Mouse (Mus musculus) urinary bladder, adult 18-20 months (tissue): ENCODE measurements around the gene Apobec3.
"Not testable (repeated sequence)": the region's sequence is repeated elsewhere in the genome, so short reads cannot be mapped to it uniquely, and the experiment has no call there.

Experiments
- DNase-seq, 2 experiments: peaks; one replicate each; pipeline ENCODE4 v3.0.0; 2022; ENCODE audit warnings: low spot score in 2 of 2, mixed read lengths in 2 of 2

Gene Apobec3

GRCm38 (mm10) chr15:79895221-79896079 is 4.0 kb downstream of the Apobec3 start:
- not testable (repeated sequence) for DNase-seq

- DNase-seq = no peak
These were observed 4.7 kb downstream of the Apobec3 start for GRCm38 (mm10) chr15:79896080-79896725.

DNA sequence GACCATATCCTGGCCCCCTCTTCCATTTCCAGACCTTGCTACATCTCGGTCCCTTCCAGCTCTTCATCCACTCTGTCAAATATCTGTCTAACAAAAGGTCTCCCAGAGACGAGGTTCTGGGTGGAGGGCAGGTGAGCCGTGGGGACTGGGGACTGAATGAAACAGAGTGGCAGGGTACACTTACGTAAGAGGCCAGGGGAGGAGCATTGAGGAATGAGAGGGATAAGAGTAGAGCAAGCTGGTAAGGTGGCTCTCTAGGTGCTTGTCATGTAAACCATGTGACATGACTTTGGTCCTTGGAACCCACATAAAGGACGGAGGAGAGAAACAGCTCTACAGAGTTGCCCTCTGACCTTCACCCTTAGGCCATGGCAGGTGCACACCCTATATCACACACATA is 7.5 kb downstream of the Apobec3 start:
- DNase-seq = no peak

GRCm38 (mm10) chr15:79899828-79900510 is 8.5 kb downstream of the Apobec3 start:
- peak in 1 of 2 experiments; percentile 45 for DNase-seq

- no peak for DNase-seq
These were observed 9.3 kb downstream of the Apobec3 start for GRCm38 (mm10) chr15:79900751-79901150.

GRCm38 (mm10) chr15:79901399-79901798 is 9.9 kb downstream of the Apobec3 start:
- no peak for DNase-seq

- not testable (repeated sequence) for DNase-seq
These were observed 11.6 kb downstream of the Apobec3 start for GRCm38 (mm10) chr15:79903081-79903480.

GRCm38 (mm10) chr15:79903963-79904362 is 12.5 kb downstream of the Apobec3 start:
- DNase-seq = no peak

DNA sequence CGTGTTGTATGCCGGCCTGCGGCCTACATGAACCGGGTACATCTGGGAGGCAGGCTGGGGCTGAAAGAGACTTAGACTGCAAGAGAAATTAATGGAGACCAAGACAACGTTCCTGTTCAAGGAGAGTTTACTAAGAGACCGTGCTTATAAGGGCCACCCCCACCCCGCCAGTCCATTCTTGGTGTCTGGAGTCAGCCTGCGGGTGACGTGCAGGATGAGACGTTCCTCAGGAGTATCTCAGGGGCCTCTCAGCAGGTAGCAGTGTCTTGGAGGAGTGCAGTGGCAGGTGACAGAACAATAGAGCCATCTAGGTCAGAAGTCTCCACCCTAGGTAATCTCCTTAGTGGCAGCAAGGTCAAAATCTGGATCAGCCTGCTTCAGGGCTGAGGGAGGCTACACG is 13.2 kb downstream of the Apobec3 start:
- DNase-seq = not testable (repeated sequence)

GRCm38 (mm10) chr15:79905211-79905610 is 13.8 kb downstream of the Apobec3 start:
- DNase-seq = no peak

DNA sequence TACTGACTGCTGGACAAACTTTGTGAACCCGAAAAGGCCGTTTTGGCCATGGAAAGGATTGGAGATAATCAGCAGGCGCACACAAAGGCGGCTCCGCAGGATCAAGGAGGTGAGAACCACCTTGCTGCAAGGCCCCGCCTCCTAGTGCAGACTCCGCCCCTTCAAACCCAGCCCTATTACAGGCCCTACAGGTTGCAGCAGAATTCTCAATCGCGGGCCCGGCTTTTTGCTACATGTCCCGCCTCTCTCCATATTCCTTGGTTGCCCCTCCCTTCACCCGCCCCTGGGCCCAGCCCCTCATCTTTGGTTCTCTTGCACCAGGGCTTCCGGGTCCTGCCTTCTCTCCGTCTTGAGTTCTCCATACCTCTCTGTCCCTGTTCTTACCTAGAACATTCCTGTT is 15.4 kb downstream of the Apobec3 start:
- no peak for DNase-seq

GRCm38 (mm10) chr15:79909006-79909405 is 17.5 kb downstream of the Apobec3 start:
- not testable (repeated sequence) for DNase-seq

- DNase-seq = not testable (repeated sequence)
These were observed 19.4 kb downstream of the Apobec3 start for GRCm38 (mm10) chr15:79910812-79911211.

DNA sequence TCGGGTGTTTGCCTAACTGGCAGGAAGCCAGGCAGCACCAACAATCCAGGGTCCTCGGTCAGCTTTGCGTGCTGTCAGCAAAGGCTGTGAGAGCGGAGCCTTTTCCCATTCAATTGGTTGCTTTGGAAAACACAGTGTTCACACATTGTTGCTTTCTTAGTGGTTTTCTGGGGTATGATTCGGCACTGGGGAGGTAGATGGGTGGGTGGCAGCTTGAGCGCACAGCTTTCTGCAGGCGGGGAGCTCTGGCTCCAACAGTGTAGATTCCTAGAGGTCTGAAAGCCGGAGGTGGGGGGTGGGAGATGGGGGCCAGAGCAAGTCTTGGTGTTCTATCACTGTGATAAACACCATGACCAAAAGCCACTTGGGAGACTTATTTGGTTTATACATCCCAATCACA is 19.9 kb downstream of the Apobec3 start:
- DNase-seq = no peak

- no peak for DNase-seq
These were observed 22.4 kb downstream of the Apobec3 start for GRCm38 (mm10) chr15:79913761-79914346.

- DNase-seq = no peak
These were observed 22.9 kb downstream of the Apobec3 start for GRCm38 (mm10) chr15:79914357-79914756.

GRCm38 (mm10) chr15:79916150-79916549 is 24.7 kb downstream of the Apobec3 start:
- no peak for DNase-seq

DNA sequence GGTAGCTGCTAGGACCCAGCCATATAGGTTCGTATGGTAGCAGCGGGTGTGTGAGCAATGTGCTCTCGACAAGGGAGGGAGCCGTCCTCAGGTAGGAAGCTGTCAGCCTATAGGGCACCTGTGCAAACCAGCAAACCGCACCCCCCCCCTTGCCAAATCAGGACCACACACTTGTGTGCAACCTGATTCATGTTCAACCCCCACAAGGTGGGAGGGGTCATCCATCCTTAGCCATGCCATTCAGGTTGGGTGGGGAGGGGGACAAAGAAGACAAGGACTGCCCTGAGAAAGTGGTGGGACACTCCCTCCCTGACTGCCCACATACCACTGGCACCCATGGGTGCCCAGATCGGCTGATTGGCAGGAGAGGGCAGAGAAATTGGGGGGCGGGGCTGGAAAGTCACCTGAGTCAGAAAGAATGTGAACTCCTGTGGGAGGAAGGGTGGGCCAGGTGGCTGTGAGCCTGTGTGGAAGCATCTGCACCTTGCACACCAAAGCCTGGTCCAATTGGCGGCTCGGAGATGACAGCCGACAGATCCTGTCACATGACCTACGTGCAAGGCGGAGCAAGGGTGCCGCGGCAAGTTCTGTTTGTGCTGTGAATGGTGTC is 25.8 kb downstream of the Apobec3 start:
- DNase-seq = no peak

DNA sequence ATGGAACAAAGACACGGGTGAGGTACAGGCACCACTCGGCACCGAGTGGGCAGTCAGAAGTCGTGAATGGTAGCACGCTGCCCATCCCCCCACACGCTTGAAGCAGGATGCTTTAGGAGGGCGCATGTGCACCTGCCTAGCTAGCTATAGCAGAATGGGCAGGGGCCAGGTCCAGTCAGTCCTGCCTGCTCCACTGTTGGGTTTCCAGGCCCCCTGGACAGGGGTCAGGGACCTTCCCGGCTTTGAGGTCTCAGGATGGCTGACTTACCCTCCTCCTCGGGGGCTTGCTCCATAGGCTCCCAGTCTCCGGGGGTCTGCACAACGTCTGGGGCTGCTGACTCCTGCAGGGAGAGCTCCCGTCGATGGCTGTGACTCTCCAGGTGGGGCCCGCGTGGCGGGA is 27.0 kb downstream of the Apobec3 start:
- DNase-seq = no peak

GRCm38 (mm10) chr15:79919787-79920186 is 28.3 kb downstream of the Apobec3 start:
- no peak for DNase-seq

- no peak for DNase-seq
These were observed 35.5 kb downstream of the Apobec3 start for GRCm38 (mm10) chr15:79926856-79927416.
